Mouse (Mus musculus): ENCODE data around the gene Fbxl18.
"Not testable (repeated sequence)": the region's sequence is repeated elsewhere in the genome, so short reads cannot be mapped to it uniquely, and the experiment has no call there.

Fbxl18 gene

GRCm38 (mm10) chr5:142874791-142875512 lies 20.3 kb downstream of the Fbxl18 start:
- no peak for DNase-seq (ENCODE audit: low read depth, low spot score)

- peak; percentile 74 for DNase-seq (ENCODE audit: low read depth, low spot score)
These were observed 21.5 kb downstream of the Fbxl18 start for GRCm38 (mm10) chr5:142873718-142874117.

- DNase-seq (ENCODE audit: low read depth, low spot score): no peak
These were observed 23.5 kb downstream of the Fbxl18 start for GRCm38 (mm10) chr5:142871765-142872164.

GRCm38 (mm10) chr5:142869463-142869862 lies 25.8 kb downstream of the Fbxl18 start:
- DNase-seq (ENCODE audit: low read depth, low spot score): no peak

GRCm38 (mm10) chr5:142857763-142858229 lies 37.4 kb downstream of the Fbxl18 start:
- peak; percentile 64 for DNase-seq (ENCODE audit: low read depth, low spot score)

- peak; percentile 69 for DNase-seq (ENCODE audit: low read depth, low spot score)
These were observed 38.8 kb downstream of the Fbxl18 start for GRCm38 (mm10) chr5:142856408-142856807.

GRCm38 (mm10) chr5:142854877-142855276 lies 40.3 kb downstream of the Fbxl18 start:
- peak; percentile 92 for DNase-seq (ENCODE audit: low read depth, low spot score)

GRCm38 (mm10) chr5:142853585-142853984 lies 41.6 kb downstream of the Fbxl18 start:
- DNase-seq (ENCODE audit: low read depth, low spot score): peak; percentile 62

- DNase-seq (ENCODE audit: low read depth, low spot score): peak; percentile 43
These were observed 43.6 kb downstream of the Fbxl18 start for GRCm38 (mm10) chr5:142851681-142852049.

GRCm38 (mm10) chr5:142850916-142851680 lies 44.1 kb downstream of the Fbxl18 start:
- DNase-seq (ENCODE audit: low read depth, low spot score): no peak

GRCm38 (mm10) chr5:142850476-142850875 lies 44.7 kb downstream of the Fbxl18 start:
- no peak for DNase-seq (ENCODE audit: low read depth, low spot score)

- DNase-seq (ENCODE audit: low read depth, low spot score): no peak
These were observed 46.3 kb downstream of the Fbxl18 start for GRCm38 (mm10) chr5:142848911-142849310.

GRCm38 (mm10) chr5:142848149-142848548 lies 47.1 kb downstream of the Fbxl18 start:
- no peak for DNase-seq (ENCODE audit: low read depth, low spot score)

GRCm38 (mm10) chr5:142844467-142844866 lies 50.8 kb downstream of the Fbxl18 start:
- peak; percentile 81 for DNase-seq (ENCODE audit: low read depth, low spot score)

- peak; percentile 85 for DNase-seq (ENCODE audit: low read depth, low spot score)
These were observed 53.0 kb downstream of the Fbxl18 start for GRCm38 (mm10) chr5:142842137-142842642.

- DNase-seq (ENCODE audit: low read depth, low spot score): no peak
These were observed 53.7 kb downstream of the Fbxl18 start for GRCm38 (mm10) chr5:142841372-142842136.

- DNase-seq (ENCODE audit: low read depth, low spot score): not testable (repeated sequence)
These were observed 57.8 kb downstream of the Fbxl18 start for GRCm38 (mm10) chr5:142837427-142837826.

GRCm38 (mm10) chr5:142836891-142837290 lies 58.3 kb downstream of the Fbxl18 start:
- no peak for DNase-seq (ENCODE audit: low read depth, low spot score)

GRCm38 (mm10) chr5:142833646-142834438 lies 61.4 kb downstream of the Fbxl18 start:
- no peak for DNase-seq (ENCODE audit: low read depth, low spot score)

- peak; percentile 73 for DNase-seq (ENCODE audit: low read depth, low spot score)
These were observed 69.1 kb downstream of the Fbxl18 start for GRCm38 (mm10) chr5:142826131-142826530.

GRCm38 (mm10) chr5:142825665-142826064 lies 69.6 kb downstream of the Fbxl18 start:
- peak; percentile 77 for DNase-seq (ENCODE audit: low read depth, low spot score)

All from R1 (cell line).